Mouse (Mus musculus): Measurements from ENCODE around the gene C87977.
"Not testable (repeated sequence)": the region's sequence is repeated elsewhere in the genome, so short reads cannot be mapped to it uniquely, and the experiment has no call there.

C87977 gene

DNA sequence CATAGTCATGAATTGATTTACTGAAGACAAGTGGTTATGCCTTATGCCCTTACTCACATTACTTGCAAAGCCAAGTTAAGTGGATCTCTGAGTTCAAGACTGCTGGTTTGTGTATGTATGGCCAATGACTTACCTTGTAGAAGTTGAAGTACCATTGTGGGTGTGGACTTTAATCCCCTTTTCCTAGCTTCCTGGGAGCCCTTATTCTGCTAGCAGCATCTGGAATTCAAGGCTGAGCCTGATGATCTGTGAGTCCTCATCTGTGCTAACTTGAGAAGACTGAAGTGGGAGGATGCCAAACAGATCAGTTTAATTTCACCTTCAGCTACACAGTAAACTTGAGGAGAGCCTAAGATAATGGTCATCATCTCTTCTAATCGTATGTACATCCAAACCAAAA lies at the start of gene C87977:
C87977 (minus strand) TSS at position 101 of the 400 bp plus-strand sequence.
- DNase-seq (ENCODE audit: low spot score), result not testable (repeated sequence)

DNA sequence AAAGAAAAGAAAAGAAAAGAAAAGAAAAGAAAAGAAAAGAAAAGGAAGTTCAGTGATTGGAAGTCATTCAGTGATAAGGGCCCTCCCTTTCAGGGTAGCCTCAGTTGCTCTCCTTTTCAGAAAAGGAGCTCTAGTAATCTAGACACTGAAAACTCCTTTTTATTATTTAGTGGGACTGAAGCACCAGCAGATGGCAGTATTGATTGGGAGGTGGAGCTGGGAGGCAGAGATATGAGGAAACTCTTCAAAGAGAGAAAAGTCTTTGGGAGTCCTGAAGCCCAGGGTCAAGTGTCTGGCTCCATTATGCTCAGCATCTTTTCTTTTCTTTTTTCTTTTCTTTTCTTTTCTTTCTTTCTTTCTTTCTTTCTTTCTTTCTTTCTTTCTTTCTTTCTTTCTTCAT lies 41.6 kb upstream of the C87977 start:
- not testable (repeated sequence) for DNase-seq (ENCODE audit: low spot score)

DNA sequence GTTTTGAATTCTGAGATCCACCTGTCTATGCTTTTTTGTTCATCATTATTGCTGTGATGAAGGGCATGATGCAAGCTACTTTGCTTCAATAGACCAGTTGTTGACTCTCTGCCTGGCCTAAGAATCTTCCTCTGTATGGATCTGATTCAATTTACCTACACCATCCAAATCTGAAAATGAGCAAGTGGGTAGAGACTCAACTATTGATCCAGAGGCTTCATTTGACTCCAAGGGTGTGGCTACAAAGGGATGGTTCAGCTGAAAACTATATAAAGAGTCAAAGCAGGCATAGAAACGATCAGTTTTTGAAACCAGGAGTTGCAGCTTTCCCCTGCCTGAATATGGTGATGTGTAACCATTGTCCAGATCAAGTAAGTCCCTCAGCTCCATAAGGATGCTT lies 22.7 kb downstream of the C87977 start, which contains the start of gene Oog2:
Oog2 (plus strand) TSS at position 301 of the 400 bp plus-strand sequence.
- DNase-seq (ENCODE audit: low spot score), result no peak

DNA sequence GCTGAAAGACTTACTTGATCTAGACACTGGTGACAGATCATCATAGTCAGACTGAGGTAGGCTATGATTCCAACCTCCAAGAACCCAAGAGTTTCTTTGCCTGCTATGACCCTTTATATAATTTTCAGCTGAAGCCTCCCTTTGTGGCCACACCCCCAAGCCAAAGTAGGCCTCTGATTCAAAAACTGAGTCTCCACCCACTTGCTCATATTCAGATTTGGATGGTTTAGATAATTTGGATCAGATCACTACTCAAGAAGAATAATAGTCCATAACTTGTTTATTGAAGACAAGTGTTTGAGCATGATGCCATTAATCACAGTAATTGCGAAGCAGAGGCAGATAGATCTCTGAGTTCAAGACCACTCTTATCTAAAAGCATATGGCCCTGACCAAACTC lies 50.6 kb downstream of the C87977 start, which contains the start of gene Oog3:
Oog3 (minus strand) TSS at position 101 of the 400 bp plus-strand sequence.
- no peak for DNase-seq (ENCODE audit: low spot score)
